Mouse (Mus musculus) forebrain, embryonic 12.5 days (tissue): ENCODE data around the gene Gpank1. TPM values are rescaled to one million over a fixed set of nuclear protein-coding genes. Genes with fewer than 3 reads are reported as not detected.
A peak's percentile ranks its signal among the peaks of the same experiment; 100 is the strongest.

ENCODE experiments used
- ATAC-seq: fragments of 200-750 bp; cut with Nextera tagmentation; 2 replicates; pipeline ENCODE4 v1.8.0; 2017; ENCODE audit warnings: moderate TSS enrichment; ENCODE audit not compliant: low FRiP score
- H3K27ac ChIP-seq: fragments of 300-500 bp; sonication (generic); 2 replicates; pipeline ENCODE4 v1.5.1; 2016; ENCODE audit warnings: mild to moderate bottlenecking
- H3K27me3 ChIP-seq: fragments of 300-500 bp; sonication (generic); 2 replicates; pipeline ENCODE4 v1.6.1; 2016; ENCODE audit warnings: mild to moderate bottlenecking
- H3K36me3 ChIP-seq: fragments of 300-500 bp; sonication (generic); replicated peaks from 2 replicates; pipeline ENCODE4 v1.6.1; 2016; ENCODE audit warnings: mild to moderate bottlenecking
- H3K4me1 ChIP-seq: fragments of 300-500 bp; sonication (generic); 2 replicates; pipeline ENCODE4 v1.6.1; 2016
- H3K4me2 ChIP-seq: fragments of 300-500 bp; sonication (generic); 2 replicates; pipeline ENCODE4 v1.6.1; 2016; ENCODE audit warnings: mild to moderate bottlenecking, moderate library complexity
- H3K4me3 ChIP-seq: fragments of 300-500 bp; sonication (generic); replicated peaks from 2 replicates; pipeline ENCODE4 v1.5.1; 2016; ENCODE audit warnings: mild to moderate bottlenecking
- H3K9ac ChIP-seq: fragments of 300-500 bp; sonication (generic); 2 replicates; pipeline ENCODE4 v1.6.1; 2016; ENCODE audit warnings: mild to moderate bottlenecking
- H3K9me3 ChIP-seq: fragments of 300-500 bp; sonication (generic); 2 replicates; pipeline ENCODE4 v1.6.1; 2016
- WGBS: fragments of 180-500 bp; shearing (Covaris S2); methylation state at CpG from one replicate; pipeline ENCODE4 v1.1.7; 2016; 5-methylcytosine and 5-hydroxymethylcytosine counted together
- polyA plus RNA-seq: library from polyadenylated mRNA; unstranded; fragments of >200 nt; fragmentation: Nextera tagmentation; extraction: Ambion mirVana; gene quantifications from 2 replicates; pipeline ENCODE4 v1.2.1, GENCODE M21; 2016

The Gpank1 gene
- polyA plus RNA-seq, 1 experiment from 2014 or later: 27.4 TPM

DNA sequence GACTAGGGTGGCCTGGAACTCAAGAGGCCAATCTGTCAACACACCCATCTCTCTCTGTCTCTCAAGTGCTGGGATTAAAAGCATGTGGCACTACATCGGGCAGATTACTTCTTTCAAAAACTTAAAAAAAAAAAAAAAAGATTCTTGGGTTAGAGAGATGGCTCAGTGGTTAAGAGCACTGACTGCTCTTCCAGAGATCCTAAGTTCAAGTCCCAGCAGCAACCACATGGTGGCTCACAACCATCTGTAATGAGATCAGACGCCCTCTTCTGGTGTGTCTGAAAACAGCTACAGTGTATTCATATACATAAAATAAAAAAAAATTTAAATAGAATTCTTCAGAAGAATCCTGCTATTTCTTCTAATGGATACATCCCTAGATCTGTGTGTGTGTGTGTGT is 33.1 kb upstream of the Gpank1 start:
- peaks cover 17% of the 10 kb centered on the region for H3K36me3 ChIP-seq
- no peak overlapping the region for H3K4me3 ChIP-seq
- H3K27me3 ChIP-seq: peaks cover 4% of the 10 kb centered on the region; the same call in 1 of the 2 replicates
- H3K4me1 ChIP-seq: peaks cover 13% of the 10 kb centered on the region
- no peak overlapping the region for H3K4me2 ChIP-seq
- H3K9ac ChIP-seq: no peak overlapping the region
- no peaks in the 10 kb centered on the region for H3K9me3 ChIP-seq
- H3K27ac ChIP-seq: no peak overlapping the region
- ATAC-seq: no peak
- WGBS: 50% methylated on average over 2 of the region's 2 CpGs

DNA sequence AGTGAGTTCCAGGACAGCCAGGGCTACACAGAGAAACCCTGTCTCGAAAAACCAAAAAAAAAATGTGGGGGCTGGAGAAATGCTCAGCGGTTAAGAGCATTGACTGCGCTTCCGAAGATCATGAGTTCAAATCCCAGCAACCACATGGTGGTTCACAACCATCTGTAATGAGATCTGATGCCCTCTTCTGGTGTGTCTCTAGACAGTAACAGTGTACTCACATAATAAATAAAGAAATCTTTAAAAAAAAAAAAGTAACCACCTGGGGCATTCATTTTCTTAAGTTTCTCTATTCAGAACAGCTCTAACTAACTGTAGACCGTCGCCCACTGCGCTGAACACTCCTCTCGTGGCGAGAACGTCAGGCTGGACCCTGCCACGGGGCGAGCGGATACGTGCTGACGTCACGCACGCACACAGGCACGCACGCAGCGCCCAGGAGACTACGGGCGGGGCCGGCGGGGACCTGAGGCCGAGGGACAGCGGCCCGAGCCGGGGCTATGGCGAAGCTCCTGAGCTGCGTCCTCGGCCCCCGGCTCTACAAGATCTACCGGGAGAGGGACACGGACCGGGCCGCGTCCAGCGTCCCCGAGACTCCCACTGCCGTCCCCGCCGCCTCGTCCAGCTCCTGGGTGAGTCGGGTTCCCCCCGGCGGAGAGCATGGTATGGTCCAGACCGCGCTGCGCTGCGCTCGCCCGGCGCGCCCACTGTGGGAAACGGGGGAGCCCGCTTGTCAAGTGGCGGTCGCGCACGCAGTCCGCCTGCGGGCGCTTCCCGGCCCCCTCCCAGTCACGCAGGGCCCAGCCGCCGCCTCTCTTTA is 32.2 kb upstream of the Gpank1 start, which contains the start of gene Abhd16a:
Abhd16a (plus strand) TSS at position 439 of the 820 bp plus-strand sequence.
- peak within 1 kb of the TSS; percentile 55 for H3K4me3 ChIP-seq
- peak within 1 kb of the TSS; percentile 68 for H3K9ac ChIP-seq
- peak within 1 kb of the TSS; percentile 91 for H3K27ac ChIP-seq
- peaks cover 22% of the 10 kb centered on the region for H3K36me3 ChIP-seq
- ATAC-seq: peak; percentile 99
- no peaks in the 10 kb centered on the region for H3K9me3 ChIP-seq
- WGBS: 3% methylated on average over 65 of the region's 67 CpGs
- peak within 1 kb of the TSS; percentile 62 for H3K4me2 ChIP-seq
- peaks cover 13% of the 10 kb centered on the region for H3K4me1 ChIP-seq
- peaks cover 3% of the 10 kb centered on the region; the same call in 1 of the 2 replicates for H3K27me3 ChIP-seq

- peaks cover under 1% of the 10 kb centered on the region; the same call in 1 of the 2 replicates for H3K27me3 ChIP-seq
- H3K9ac ChIP-seq: peak overlapping the region; percentile 68
- peak overlapping the region; percentile 62 for H3K4me2 ChIP-seq
- peak overlapping the region; percentile 55 for H3K4me3 ChIP-seq
- peaks cover 35% of the 10 kb centered on the region for H3K36me3 ChIP-seq
- ATAC-seq: no peak
- H3K9me3 ChIP-seq: no peaks in the 10 kb centered on the region
- no peak overlapping the region for H3K27ac ChIP-seq
- 78% methylated on average over 8 of the region's 8 CpGs for WGBS
- peaks cover 13% of the 10 kb centered on the region for H3K4me1 ChIP-seq
Observed at GRCm38 (mm10) chr17:35090166-35090932, 30.9 kb upstream of the Gpank1 start.

- 93% methylated on average over 14 of the region's 14 CpGs for WGBS
- ATAC-seq: no peak
- Histone ChIP-seq H3K4me1 (peaks cover 13% of the 10 kb centered on the region), H3K4me3 (no peak overlapping the region), H3K9me3 (no peaks in the 10 kb centered on the region), H3K36me3 (peaks cover 56% of the 10 kb centered on the region), H3K4me2 (no peak overlapping the region), H3K27me3 (no peaks in the 10 kb centered on the region), H3K9ac (no peak overlapping the region), H3K27ac (no peak overlapping the region)
Observed at GRCm38 (mm10) chr17:35092403-35093198, 28.7 kb upstream of the Gpank1 start.

- ATAC-seq: no peak
- 94% methylated on average over 15 of the region's 15 CpGs for WGBS
Observed at GRCm38 (mm10) chr17:35094475-35095365, 26.5 kb upstream of the Gpank1 start.

GRCm38 (mm10) chr17:35096597-35096996 is 24.7 kb upstream of the Gpank1 start:
- H3K4me1 ChIP-seq: no peaks in the 10 kb centered on the region
- no peak overlapping the region for H3K4me3 ChIP-seq
- peaks cover 94% of the 10 kb centered on the region for H3K36me3 ChIP-seq
- no peak overlapping the region for H3K4me2 ChIP-seq
- H3K9me3 ChIP-seq: no peaks in the 10 kb centered on the region
- H3K9ac ChIP-seq: no peak overlapping the region
- H3K27ac ChIP-seq: no peak overlapping the region
- no peak for ATAC-seq
- H3K27me3 ChIP-seq: no peaks in the 10 kb centered on the region
- whole genome bisulfite sequencing: 79% methylated on average over 12 of the region's 12 CpGs

More at GRCm38 (mm10) chr17:35094475-35095365, 26.5 kb upstream of the Gpank1 start:
- H3K4me2 ChIP-seq: no peak overlapping the region
- no peak overlapping the region for H3K27ac ChIP-seq
- H3K9ac ChIP-seq: no peak overlapping the region
- no peaks in the 10 kb centered on the region for H3K27me3 ChIP-seq
- H3K36me3 ChIP-seq: peaks cover 77% of the 10 kb centered on the region
- H3K9me3 ChIP-seq: no peaks in the 10 kb centered on the region
- H3K4me1 ChIP-seq: peaks cover 12% of the 10 kb centered on the region
- no peak overlapping the region for H3K4me3 ChIP-seq

DNA sequence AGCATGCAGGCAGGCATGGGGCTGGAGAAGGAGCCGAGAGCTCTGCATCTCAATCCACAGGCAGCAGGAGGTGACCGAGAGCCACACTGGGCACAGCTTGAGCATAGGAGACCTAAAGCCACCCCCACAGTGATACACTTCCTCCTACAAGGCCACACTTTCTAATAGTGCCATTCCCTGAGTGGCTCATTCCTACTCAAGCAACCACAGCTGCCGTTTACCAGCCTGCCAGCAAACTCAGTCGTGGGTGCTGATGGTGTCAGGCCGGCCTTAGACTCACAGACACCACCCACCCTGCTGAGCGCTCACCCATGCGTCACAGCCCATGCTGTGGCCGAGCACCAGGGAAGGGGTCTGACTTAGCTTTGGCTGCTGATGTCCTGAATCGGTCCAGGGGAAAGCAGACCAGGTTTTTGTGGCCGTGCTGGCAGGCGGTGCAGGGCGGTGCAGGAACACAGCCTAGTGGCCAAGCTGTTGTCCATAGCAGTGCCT is 24.0 kb upstream of the Gpank1 start:
- no peak for ATAC-seq
- Histone ChIP-seq H3K4me1 (no peaks in the 10 kb centered on the region), H3K4me2 (no peak overlapping the region), H3K9ac (no peak overlapping the region), H3K9me3 (no peaks in the 10 kb centered on the region), H3K27ac (no peak overlapping the region), H3K27me3 (no peaks in the 10 kb centered on the region), H3K36me3 (peaks cover 94% of the 10 kb centered on the region), H3K4me3 (no peak overlapping the region)
- WGBS: 77% methylated on average over 12 of the region's 12 CpGs

GRCm38 (mm10) chr17:35100196-35100765 is 21.0 kb upstream of the Gpank1 start:
- WGBS: 75% methylated on average over 10 of the region's 10 CpGs
- Histone ChIP-seq H3K4me3 (no peak overlapping the region), H3K9ac (no peak overlapping the region), H3K4me1 (no peaks in the 10 kb centered on the region), H3K4me2 (no peak overlapping the region), H3K9me3 (no peaks in the 10 kb centered on the region), H3K36me3 (peaks cover 85% of the 10 kb centered on the region), H3K27me3 (no peaks in the 10 kb centered on the region), H3K27ac (no peak overlapping the region)
- no peak for ATAC-seq

- H3K27ac ChIP-seq: no peak overlapping the region
- 95% methylated on average over 11 of the region's 11 CpGs for WGBS
- ATAC-seq: no peak
- H3K27me3 ChIP-seq: no peaks in the 10 kb centered on the region
- H3K4me2 ChIP-seq: no peak overlapping the region
- H3K36me3 ChIP-seq: peaks cover 78% of the 10 kb centered on the region
- H3K9ac ChIP-seq: no peak overlapping the region
- H3K4me1 ChIP-seq: peaks cover 6% of the 10 kb centered on the region; the same call in 1 of the 2 replicates
- H3K9me3 ChIP-seq: no peaks in the 10 kb centered on the region
- no peak overlapping the region for H3K4me3 ChIP-seq
Observed at GRCm38 (mm10) chr17:35101161-35101560, 20.1 kb upstream of the Gpank1 start.

DNA sequence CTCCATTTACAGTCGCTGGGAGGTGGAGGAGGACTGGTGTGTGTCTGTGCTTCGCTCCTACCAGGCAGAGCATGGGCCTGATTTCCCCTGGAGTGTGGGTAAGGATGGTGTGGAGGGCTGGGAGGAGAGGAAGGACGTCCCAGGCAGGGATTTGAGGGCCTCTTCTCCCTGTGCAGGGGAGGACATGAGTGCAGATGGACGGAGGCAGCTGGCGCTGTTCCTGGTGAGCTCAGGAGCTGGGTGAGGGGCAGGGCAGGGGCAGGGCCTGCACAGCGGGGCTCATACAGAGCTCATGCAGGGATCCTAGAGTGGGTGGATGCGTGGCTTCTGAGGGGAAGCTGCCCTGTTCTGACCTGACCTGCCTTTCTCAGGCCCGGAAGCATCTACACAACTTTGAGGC is 19.0 kb upstream of the Gpank1 start:
- Histone ChIP-seq H3K4me1 (peaks cover 8% of the 10 kb centered on the region; the same call in 1 of the 2 replicates), H3K36me3 (peaks cover 67% of the 10 kb centered on the region), H3K27me3 (no peaks in the 10 kb centered on the region), H3K9ac (no peak overlapping the region), H3K9me3 (no peaks in the 10 kb centered on the region), H3K4me2 (no peak overlapping the region), H3K27ac (no peak overlapping the region), H3K4me3 (no peak overlapping the region)
- 81% methylated on average over 8 of the region's 8 CpGs for WGBS
- ATAC-seq: no peak

DNA sequence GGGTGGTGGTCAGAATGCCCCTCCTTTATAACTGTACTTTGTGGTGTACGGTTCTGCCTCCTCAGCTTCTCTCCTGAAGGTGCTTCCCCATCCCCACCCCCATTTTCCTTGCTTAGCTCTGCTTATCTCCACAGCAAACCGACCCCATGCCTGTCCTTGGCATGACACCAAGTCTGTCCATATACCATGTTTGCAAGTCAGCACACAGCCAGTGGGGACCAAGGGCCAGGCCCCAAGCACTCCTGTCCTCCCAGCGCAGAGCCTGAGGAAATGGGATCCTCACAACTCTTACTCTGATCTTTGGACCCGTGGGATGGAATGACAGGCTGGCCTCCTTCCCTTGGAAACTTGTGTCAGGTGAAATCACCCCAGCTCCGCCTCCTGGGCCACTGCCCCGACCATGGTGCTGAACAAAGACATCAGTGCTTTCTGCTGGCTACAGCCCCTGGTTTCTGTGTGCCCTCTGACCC is 18.0 kb upstream of the Gpank1 start:
- Histone ChIP-seq H3K4me2 (no peak overlapping the region), H3K9ac (no peak overlapping the region), H3K36me3 (peaks cover 57% of the 10 kb centered on the region), H3K27ac (no peak overlapping the region), H3K9me3 (no peaks in the 10 kb centered on the region), H3K4me1 (peaks cover 8% of the 10 kb centered on the region; the same call in 1 of the 2 replicates), H3K4me3 (no peak overlapping the region), H3K27me3 (no peaks in the 10 kb centered on the region)
- no peak for ATAC-seq
- WGBS: 79% methylated on average over 6 of the region's 6 CpGs
